Mouse (Mus musculus) heart, postnatal 4 days (tissue): ENCODE data around the gene Slc2a4. TPM values are rescaled to one million over a fixed set of nuclear protein-coding genes. Genes with fewer than 3 reads are reported as not detected.

ENCODE experiments used
- DNase-seq: peaks from one replicate; pipeline ENCODE4 v3.0.0; 2021
- microRNA-seq, 2 experiments: library from miRNA; unstranded; fragments of <30 nt; microRNA quantifications; one replicate each; pipeline ENCODE4 v1.2.0; 2021 to 2022
- total RNA-seq, 2 experiments: library from RNA; stranded (reverse); gene quantifications; 2 replicates each; pipeline ENCODE4 v1.2.3; 2021

Gene Slc2a4
- total RNA-seq, 2 experiments from 2014 or later = 97.9 to 101 TPM

GRCm38 (mm10) chr11:69900471-69901405, 47.2 kb downstream of the Slc2a4 start, which contains the start of the genes 2810408A11Rik and Neurl4:
2810408A11Rik (minus strand) TSS chr11:69900987.
Neurl4 (plus strand) TSS chr11:69901072.
- DNase-seq = peak; percentile 90

- DNase-seq = no peak
These were observed 48.1 kb downstream of the Slc2a4 start for GRCm38 (mm10) chr11:69899870-69900269.

- no peak for DNase-seq
These were observed 52.7 kb downstream of the Slc2a4 start, which contains the start of gene Acap1 for GRCm38 (mm10) chr11:69895291-69895690. Acap1 (minus strand) TSS chr11:69895539.

- DNase-seq = no peak
These were observed 53.3 kb downstream of the Slc2a4 start for GRCm38 (mm10) chr11:69894671-69895070.

Small RNA genes within 50 kb of the gene (microRNA-seq; reads per million reads assigned to microRNA genes)
- gene Gm44349 = 0.35 to 0.41 reads per million in 2 experiments

Other genes with a start within 250 kb of the Slc2a4 start
- 10 to 100 TPM; 53.7 TPM for gene Polr2a, start 189.6 kb downstream of the Slc2a4 start, total RNA-seq
- not detected for gene Slc35g3, start 186.2 kb downstream of the Slc2a4 start, total RNA-seq
- 10 to 100 TPM; 34.1 to 36.8 TPM for gene Zbtb4, start 182.3 kb downstream of the Slc2a4 start, total RNA-seq
- gene Chrnb1, start 152.2 kb downstream of the Slc2a4 start, total RNA-seq = 1 to 10 TPM; 3.1 to 5.1 TPM
- gene Fgf11, start 146.3 kb downstream of the Slc2a4 start, total RNA-seq = 1 to 10 TPM; 3.1 to 3.7 TPM
- gene Tmem102, start 142.6 kb downstream of the Slc2a4 start, total RNA-seq = under 1 TPM; 0.60 to 0.92 TPM
- not detected for gene Gm39566, start 132.9 kb downstream of the Slc2a4 start, total RNA-seq
- not detected for gene Spem2, start 129.7 kb downstream of the Slc2a4 start, total RNA-seq
- gene Spem1, start 126.0 kb downstream of the Slc2a4 start, total RNA-seq = not detected
- gene Nlgn2, start 110.4 kb downstream of the Slc2a4 start, total RNA-seq = 10 to 100 TPM; 11.0 to 11.6 TPM
- 100 to 1,000 TPM; 143 to 166 TPM for gene Tmem256, start 109.7 kb downstream of the Slc2a4 start, total RNA-seq
- gene Plscr3, start 101.8 kb downstream of the Slc2a4 start, total RNA-seq = 10 to 100 TPM; 59.7 to 59.9 TPM
- gene Tnk1, start 89.5 kb downstream of the Slc2a4 start, total RNA-seq = not detected
- gene Tmem95, start 70.2 kb downstream of the Slc2a4 start, total RNA-seq = not detected
- 1 to 10 TPM; 3.3 TPM for gene Kctd11, start 66.8 kb downstream of the Slc2a4 start, total RNA-seq
- 1 to 10 TPM; 2.8 to 3.2 TPM for gene Acap1, start 52.6 kb downstream of the Slc2a4 start, total RNA-seq
- 1 to 10 TPM; 5.2 to 6.2 TPM for gene 2810408A11Rik, start 47.2 kb downstream of the Slc2a4 start, total RNA-seq
- gene Neurl4, start 47.1 kb downstream of the Slc2a4 start, total RNA-seq = 10 to 100 TPM; 45.8 to 48.5 TPM
- 10 to 100 TPM; 29.6 to 33.0 TPM for gene Gps2, start 34.3 kb downstream of the Slc2a4 start, total RNA-seq
- 100 to 1,000 TPM; 550 to 556 TPM for gene Eif5a, start 26.2 kb downstream of the Slc2a4 start, total RNA-seq
- gene Ybx2, start 12.4 kb downstream of the Slc2a4 start, total RNA-seq = 10 to 100 TPM; 24.8 to 35.7 TPM
- under 1 TPM in 1 of 2 experiments, not detected in 1; 0.76 TPM for gene Cldn7, start 16.6 kb upstream of the Slc2a4 start, total RNA-seq
- gene Ctdnep1, start 33.0 kb upstream of the Slc2a4 start, total RNA-seq = 100 to 1,000 TPM; 132 to 144 TPM
- 10 to 100 TPM; 63.1 to 64.6 TPM for gene Elp5, start 34.3 kb upstream of the Slc2a4 start, total RNA-seq
- 100 to 1,000 TPM; 271 TPM for gene Gabarap, start 43.0 kb upstream of the Slc2a4 start, total RNA-seq
- 10 to 100 TPM; 25.0 to 30.3 TPM for gene Phf23, start 47.6 kb upstream of the Slc2a4 start, total RNA-seq
- 10 to 100 TPM; 13.1 to 14.0 TPM for gene Dvl2, start 52.4 kb upstream of the Slc2a4 start, total RNA-seq
- 100 to 1,000 TPM; 862 to 957 TPM for gene Acadvl, start 67.2 kb upstream of the Slc2a4 start, total RNA-seq
- 10 to 100 TPM; 13.2 to 15.5 TPM for gene Dlg4, start 68.8 kb upstream of the Slc2a4 start, total RNA-seq
- not detected for gene Asgr1, start 105.9 kb upstream of the Slc2a4 start, total RNA-seq
- gene Asgr2, start 144.5 kb upstream of the Slc2a4 start, total RNA-seq = not detected
- under 1 TPM; 0.29 to 0.50 TPM for gene Mgl2, start 182.1 kb upstream of the Slc2a4 start, total RNA-seq
- under 1 TPM; 0.60 to 0.99 TPM for gene Clec10a, start 208.0 kb upstream of the Slc2a4 start, total RNA-seq